Mouse (Mus musculus) frontal cortex, adult (tissue): ENCODE results near the gene 4930558C23Rik.
"Not testable (repeated sequence)": the region's sequence is repeated elsewhere in the genome, so short reads cannot be mapped to it uniquely, and the experiment has no call there.

Source experiments
- ATAC-seq: cut with Nextera tagmentation; 2 replicates; pipeline ENCODE4 v1.9.2; 2017; ENCODE audit warnings: mild to moderate bottlenecking, moderate library complexity, mixed read lengths; ENCODE audit not compliant: low TSS enrichment

4930558C23Rik gene

GRCm38 (mm10) chr3:95402741-95403140, at the start of gene 4930558C23Rik:
4930558C23Rik (minus strand) TSS chr3:95402841.
- ATAC-seq: no peak

GRCm38 (mm10) chr3:95450915-95451314, 48.3 kb upstream of the 4930558C23Rik start:
- no peak for ATAC-seq

DNA sequence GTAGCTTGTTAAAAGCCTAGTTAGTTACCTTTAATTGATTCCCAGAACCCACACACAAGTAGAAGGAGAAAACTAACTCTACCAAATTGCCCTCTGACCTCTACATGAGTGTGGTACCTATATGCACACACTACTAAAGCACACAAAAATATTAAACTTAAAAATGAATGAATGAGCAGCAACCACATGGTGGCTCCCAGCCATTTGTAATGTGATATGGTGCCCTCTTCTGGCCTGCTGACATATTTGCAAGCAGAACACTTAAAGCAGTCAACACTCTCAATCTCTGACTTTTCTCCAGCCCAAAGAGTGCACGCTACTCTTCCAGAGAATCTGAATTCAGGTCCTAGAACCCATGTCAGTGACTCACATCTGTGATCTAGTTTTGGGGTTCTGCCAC, 47.8 kb upstream of the 4930558C23Rik start:
- peak; percentile 72 for ATAC-seq

- ATAC-seq: no peak
These were observed 42.7 kb upstream of the 4930558C23Rik start for GRCm38 (mm10) chr3:95445311-95445710.

DNA sequence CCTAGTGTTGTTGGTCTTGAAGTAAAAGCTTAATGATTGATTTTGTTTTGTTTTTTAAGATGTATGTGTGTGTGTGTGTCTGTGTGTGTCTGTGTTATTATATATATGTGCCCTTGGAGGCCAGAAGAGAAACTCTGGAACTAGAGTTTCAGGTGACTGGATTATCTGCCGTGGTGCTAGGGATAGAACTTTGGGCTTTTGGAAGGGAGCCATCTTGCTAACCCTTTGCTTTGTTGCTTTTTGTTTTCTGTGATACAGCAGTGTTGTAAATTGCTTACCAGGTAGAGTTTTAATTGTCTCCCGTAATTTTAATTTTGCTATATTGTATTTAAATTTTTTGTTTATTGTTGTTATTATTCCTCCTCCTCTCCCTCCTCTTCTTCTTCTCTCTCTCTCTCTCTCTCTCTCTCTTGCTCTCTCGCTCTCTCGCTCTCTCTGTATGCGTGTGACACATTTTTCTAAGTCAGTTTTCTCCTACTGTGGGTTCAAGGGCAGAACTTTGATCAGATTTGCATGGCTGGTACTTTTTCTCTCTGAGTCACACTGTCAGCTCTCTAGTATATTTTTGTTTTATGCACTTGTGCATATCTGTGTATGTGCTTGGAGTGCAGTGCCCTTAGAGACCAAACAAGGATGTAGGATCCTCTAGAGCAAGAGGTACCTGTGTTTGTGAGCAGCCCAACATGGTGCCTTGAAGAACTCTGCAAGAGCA, 39.9 kb upstream of the 4930558C23Rik start:
- no peak for ATAC-seq

DNA sequence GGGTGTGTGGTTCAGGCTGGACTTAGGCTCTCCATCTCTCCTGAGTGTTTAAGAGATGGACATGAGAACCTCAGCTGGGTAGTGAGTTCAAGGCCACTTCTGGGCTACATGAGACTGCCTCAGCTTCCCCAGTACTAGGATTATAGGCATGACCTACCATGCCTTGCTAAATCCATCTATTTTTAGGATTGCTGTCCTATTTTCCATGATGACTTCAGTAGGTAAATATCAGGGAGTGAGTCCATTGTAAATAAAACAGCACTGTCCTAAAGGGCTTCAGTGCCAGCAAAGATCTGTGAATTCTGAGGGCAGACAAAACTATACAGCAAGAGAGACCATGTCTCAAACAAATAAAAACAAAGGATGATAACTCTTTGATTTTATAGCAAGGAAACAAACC, 37.0 kb upstream of the 4930558C23Rik start:
- no peak for ATAC-seq

- ATAC-seq: not testable (repeated sequence)
These were observed 36.0 kb upstream of the 4930558C23Rik start for GRCm38 (mm10) chr3:95438636-95439035.

- ATAC-seq: no peak
These were observed 32.9 kb upstream of the 4930558C23Rik start for GRCm38 (mm10) chr3:95435561-95435960.

DNA sequence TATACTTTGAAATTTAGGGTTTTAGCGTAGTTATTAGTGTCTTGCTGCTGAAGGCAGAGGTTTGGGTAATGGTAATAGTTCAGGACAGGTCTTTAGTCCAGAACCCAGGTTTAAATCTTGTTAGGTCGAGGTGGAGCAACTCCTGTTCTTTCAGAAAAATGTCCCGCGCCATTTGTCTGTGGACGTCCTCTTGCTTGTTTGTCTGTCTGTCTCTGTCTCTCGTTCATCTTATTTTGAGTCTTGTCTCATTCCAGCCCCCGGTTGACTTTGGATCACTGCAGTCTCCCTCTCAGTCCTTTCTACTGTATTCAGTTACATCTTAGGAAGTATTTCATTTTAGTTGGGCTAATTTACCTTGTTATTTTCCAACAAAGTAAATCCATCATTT, 32.3 kb upstream of the 4930558C23Rik start:
- no peak for ATAC-seq

- peak; percentile 99 for ATAC-seq
These were observed 31.7 kb upstream of the 4930558C23Rik start, which contains the start of gene Arnt for GRCm38 (mm10) chr3:95434136-95434982. Arnt (plus strand) TSS chr3:95434388.

- ATAC-seq: no peak
These were observed 30.8 kb upstream of the 4930558C23Rik start for GRCm38 (mm10) chr3:95433301-95433915.

DNA sequence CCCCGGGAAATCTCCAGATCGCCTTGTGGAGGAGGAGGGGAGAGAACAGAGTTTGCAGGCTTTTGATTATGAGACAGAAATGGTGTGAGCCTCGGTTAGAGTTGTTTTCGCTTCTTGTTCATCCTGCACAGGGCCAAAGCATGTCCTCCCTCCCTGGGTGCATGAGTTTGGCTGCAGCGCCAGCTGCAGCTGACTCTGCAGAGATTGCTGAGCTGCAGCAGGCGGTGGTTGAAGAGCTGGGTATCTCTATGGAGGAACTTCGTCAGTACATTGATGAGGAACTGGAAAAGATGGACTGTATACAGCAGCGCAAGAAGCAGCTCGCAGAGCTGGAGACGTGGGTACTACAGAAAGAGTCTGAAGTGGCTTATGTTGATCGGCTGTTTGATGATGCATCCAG, 25.8 kb upstream of the 4930558C23Rik start:
- peak; percentile 79; the same call in 1 of the 2 replicates for ATAC-seq

DNA sequence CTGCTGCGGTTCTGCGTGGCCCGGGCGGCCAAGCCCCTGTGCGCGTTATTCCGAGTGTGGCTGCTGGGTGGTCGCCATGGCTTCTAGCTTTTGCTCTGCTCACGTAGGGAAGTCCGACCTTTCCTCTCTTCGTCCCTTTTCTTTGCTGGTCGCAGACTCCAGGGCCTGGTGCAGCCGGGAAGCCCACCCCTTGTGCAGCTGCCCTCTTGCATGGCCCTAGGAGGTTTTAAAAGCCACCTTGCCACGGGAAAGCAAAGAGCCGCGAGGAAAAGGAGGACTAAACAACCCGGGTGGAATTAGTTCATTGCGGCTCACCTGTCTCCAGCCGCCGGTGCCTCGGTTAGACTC, 25.2 kb upstream of the 4930558C23Rik start:
- not testable (repeated sequence) for ATAC-seq

DNA sequence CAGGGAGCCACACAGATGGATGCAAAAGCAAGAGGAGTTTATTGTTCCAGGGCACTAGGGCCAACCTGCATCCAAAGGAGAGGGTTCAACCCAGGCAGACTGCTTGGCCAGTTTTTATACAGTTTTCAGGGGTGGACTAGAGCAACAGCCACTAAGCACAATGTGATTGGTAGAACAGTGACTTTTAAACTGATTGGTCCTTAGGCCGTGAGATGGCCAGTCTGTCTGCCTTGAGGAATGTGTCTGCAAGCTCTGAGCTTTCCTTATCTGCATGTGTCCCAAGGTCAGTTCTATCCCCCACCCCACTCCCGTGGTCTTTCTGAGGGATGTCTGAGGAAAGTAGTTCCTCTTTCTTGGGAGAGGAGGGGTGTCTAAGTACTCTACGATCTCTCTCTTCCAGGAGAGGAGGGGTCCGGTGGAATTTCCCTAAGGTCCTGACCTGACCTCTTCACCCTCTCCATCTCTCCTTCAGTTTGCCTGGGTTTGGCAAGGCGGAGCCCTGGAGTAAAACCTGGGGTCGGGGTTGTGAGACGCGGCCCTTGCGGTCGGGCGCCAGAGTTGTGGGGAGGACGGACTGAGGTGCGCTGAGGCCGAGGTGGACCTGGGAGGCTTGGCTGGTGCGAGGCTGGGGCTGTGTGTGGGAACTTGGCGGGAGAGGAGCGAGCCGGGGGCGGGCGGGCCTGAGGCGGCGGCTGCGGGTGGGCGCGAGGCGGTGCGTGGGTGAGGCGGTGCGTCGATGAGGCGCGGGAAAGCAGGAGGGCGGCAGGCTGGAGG, 24.7 kb upstream of the 4930558C23Rik start:
- ATAC-seq: peak; percentile 65; the same call in 1 of the 2 replicates

DNA sequence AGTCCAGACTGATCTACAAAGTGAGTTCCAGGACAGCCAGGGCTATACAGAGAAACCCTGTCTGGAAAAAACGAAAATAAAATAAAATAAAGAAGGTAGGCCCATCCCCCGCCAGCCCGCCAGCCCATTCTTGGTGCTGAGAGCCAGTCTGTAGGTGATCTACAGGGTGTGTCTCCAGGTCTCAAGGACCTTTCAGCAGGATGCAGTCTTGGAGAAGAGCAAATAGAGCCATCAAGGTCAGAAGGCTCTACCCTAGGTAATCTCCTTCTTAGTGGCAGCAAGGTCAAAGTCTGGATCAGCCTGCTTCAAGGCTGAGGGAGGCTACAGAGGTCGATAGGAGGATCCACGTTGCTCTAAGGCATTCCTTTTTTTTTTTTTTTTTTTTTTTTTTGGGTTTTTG, 23.8 kb upstream of the 4930558C23Rik start:
- not testable (repeated sequence) for ATAC-seq

DNA sequence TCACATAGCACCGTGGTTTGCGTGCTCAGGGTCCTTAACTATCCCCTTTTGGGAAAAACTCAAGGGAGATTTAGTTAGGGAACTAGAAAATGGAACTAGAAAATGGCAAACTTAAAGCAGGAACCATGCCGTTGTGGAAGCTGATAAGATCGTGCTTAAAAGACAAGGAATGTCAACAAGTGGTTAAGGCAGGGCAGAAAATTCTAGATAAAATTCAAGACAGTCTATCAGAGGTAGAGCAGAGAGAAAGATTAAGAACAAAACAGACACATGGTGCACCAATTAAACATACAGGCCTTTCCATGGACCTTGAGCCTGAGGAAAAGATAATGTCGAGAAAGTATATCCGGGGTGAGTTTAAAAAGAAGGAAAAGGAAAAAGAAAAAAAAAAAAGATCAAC, 15.2 kb upstream of the 4930558C23Rik start:
- no peak for ATAC-seq

- no peak for ATAC-seq
These were observed 9.6 kb upstream of the 4930558C23Rik start for GRCm38 (mm10) chr3:95412268-95412667.

DNA sequence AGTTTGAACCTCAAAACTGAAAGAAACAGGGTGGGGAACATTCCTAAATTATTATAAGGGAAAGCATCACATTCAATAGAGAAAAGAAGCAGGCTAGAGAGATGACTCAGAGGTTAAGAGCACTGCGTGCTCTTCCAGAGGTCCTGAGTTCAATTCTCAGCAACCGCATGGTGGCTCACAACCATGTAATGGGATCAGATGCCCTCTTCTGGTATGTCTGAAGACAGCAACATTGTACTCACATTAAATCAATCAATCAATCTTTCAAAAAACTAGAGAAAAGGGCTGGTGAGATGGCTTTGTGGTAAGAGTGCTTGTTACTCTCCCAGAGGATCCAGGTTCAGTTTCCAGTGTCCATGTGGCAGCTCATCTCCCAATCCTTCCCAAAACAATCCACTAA, 6.2 kb upstream of the 4930558C23Rik start:
- ATAC-seq: no peak

DNA sequence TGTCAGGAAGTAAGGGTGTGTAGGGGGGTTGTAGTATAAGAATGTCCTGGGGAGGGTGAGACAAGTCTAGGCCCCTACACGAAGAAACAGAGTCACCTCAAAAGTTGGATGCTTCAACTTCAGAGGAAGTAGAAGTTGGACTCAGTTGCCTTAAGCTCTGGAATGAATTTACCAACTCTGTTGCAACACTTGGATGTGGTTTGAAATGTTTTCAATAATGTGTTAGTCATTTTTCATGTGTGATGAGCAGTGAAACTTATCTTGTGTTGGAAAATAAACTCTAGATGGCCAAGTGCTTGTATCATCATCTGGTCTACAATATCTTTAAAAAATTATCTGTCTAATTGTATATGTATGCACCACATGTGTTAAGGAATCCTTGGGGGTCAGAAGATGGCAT, 5.1 kb upstream of the 4930558C23Rik start:
- ATAC-seq: no peak

DNA sequence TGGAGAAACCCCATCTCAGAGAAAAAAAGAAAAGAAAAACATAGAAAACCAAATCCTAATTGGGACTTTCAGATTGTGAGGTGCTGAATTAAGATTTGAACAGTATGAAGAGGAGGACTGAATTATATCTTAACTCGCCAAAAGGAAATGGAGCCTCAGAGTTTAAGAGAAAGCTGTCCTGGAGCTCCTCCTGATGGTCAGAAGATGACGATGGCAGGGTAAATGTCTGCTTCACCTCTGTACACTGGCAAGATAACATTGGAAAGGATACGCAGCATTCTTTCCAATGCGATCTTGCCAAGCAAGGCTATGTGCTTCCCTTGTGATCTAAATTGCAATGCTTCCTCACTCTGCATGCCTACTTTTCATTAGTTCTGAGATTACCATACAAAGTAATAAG, 8.3 kb downstream of the 4930558C23Rik start:
- no peak for ATAC-seq

DNA sequence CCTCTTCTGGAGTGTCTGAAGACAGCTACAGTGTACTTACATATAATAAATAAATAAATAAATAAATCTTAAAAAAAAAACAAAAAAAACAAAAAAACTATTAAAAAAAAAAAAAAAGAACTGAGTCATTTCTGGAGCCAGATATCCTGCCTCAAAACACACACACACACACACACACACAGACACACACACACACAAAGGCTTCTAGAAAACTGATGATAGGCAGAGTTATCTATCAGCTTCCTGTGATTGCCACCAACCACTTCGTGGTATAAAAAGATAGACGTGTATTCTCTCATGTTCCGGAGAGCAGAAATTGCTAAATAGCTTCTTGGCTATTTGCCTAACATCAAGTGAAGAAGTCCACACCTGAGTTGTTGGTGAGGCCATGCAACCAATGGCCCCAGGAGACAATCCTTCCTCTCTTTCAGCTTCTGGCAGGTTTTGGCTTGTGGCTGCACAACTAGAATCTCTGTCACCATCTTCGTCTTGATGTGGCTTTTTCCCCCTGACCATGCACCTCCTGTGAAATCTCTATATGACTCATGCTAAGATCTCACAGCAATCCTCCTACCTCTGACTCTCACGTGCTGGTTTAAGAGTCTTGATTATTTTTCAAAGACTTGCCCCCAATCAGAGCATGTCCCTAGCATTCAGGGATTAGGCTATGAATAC, 17.1 kb downstream of the 4930558C23Rik start:
- ATAC-seq: no peak
